Mouse (Mus musculus) lung, embryonic 16.5 days (tissue): Measurements from ENCODE around the gene Zbp1. TPM values are rescaled to one million over a fixed set of nuclear protein-coding genes. Genes with fewer than 3 reads are reported as not detected.

Experiments used
- ATAC-seq: fragments of 200-750 bp; cut with Nextera tagmentation; 2 replicates; pipeline ENCODE4 v1.8.0; 2017; ENCODE audit warnings: low read depth, mild to moderate bottlenecking, moderate library complexity
- H3K27ac ChIP-seq: fragments of 300-500 bp; sonication (generic); 2 replicates; pipeline ENCODE4 v1.5.1; 2014; ENCODE audit warnings: mild to moderate bottlenecking, control low read depth, low read length
- H3K27me3 ChIP-seq: fragments of 300-500 bp; sonication (generic); 2 replicates; pipeline ENCODE4 v1.6.1; 2014; ENCODE audit warnings: low read depth, low read length, mixed read lengths; ENCODE audit not compliant: control insufficient read depth, insufficient read depth
- H3K36me3 ChIP-seq: fragments of 300-500 bp; sonication (generic); 2 replicates; pipeline ENCODE4 v1.6.1; 2014; ENCODE audit warnings: low read length; ENCODE audit not compliant: control insufficient read depth, insufficient read depth
- H3K4me1 ChIP-seq: fragments of 300-500 bp; sonication (generic); replicated peaks from 2 replicates; pipeline ENCODE4 v1.6.1; 2014; ENCODE audit warnings: low read length, mixed read lengths; ENCODE audit not compliant: control insufficient read depth, insufficient read depth
- H3K4me2 ChIP-seq: fragments of 300-500 bp; sonication (generic); 2 replicates; pipeline ENCODE4 v1.6.1; 2014; ENCODE audit warnings: low read depth, low read length, control low read depth
- H3K4me3 ChIP-seq: fragments of 300-500 bp; sonication (generic); 2 replicates; pipeline ENCODE4 v1.5.1; 2014; ENCODE audit warnings: mild to moderate bottlenecking, low read length, control low read depth
- H3K9ac ChIP-seq: fragments of 300-500 bp; sonication (generic); 2 replicates; pipeline ENCODE4 v1.6.1; 2014; ENCODE audit warnings: low read length, control low read depth
- H3K9me3 ChIP-seq: fragments of 300-500 bp; sonication (generic); 2 replicates; pipeline ENCODE4 v1.6.1; 2016; ENCODE audit warnings: low read length; ENCODE audit not compliant: control insufficient read depth
- WGBS: fragments of 180-500 bp; shearing (Covaris S2); extraction: QIAGEN DNeasy Blood & Tissue Kit; methylation state at CpG from one replicate; pipeline ENCODE4 v1.1.7; 2014; 5-methylcytosine and 5-hydroxymethylcytosine counted together
- polyA plus RNA-seq: library from polyadenylated mRNA; unstranded; fragments of >200 nt; fragmentation: Nextera tagmentation; extraction: Ambion mirVana; gene quantifications from 2 replicates; pipeline ENCODE4 v1.2.1, GENCODE M21; 2015

Zbp1 gene
- polyA plus RNA-seq, 1 experiment from 2014 or later: 0.55 TPM

DNA sequence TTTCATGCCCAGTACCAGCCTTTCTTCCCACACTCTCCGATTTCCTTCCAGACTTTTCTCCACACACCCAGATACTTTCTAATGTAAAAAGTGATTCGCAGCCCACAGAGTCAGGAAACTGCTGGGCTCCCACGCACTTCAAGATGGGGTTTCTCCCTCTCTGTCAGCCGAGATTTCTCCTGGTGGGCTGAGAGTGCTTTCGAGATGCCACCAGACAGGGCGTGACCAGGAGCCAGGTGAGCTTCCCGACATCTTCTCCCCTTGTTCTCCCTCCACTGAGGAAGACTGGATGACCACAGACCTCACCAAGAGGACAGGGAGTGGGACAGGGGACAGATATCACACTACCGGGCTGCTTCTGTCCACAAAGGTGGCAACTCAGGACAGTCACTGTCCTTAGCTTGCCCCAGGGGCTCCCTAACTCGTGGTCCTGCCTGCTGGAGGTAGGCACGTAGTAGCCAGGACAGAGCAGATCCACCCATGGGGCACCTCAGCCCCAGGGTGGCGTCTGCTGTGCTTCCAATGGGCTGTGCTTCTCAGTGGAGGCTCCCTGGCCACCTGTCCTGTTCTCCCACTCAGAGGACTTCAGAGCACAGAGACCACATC is 34.1 kb downstream of the Zbp1 start:
- peaks cover 4% of the 10 kb centered on the region for H3K27me3 ChIP-seq
- H3K9me3 ChIP-seq: no peaks in the 10 kb centered on the region

DNA sequence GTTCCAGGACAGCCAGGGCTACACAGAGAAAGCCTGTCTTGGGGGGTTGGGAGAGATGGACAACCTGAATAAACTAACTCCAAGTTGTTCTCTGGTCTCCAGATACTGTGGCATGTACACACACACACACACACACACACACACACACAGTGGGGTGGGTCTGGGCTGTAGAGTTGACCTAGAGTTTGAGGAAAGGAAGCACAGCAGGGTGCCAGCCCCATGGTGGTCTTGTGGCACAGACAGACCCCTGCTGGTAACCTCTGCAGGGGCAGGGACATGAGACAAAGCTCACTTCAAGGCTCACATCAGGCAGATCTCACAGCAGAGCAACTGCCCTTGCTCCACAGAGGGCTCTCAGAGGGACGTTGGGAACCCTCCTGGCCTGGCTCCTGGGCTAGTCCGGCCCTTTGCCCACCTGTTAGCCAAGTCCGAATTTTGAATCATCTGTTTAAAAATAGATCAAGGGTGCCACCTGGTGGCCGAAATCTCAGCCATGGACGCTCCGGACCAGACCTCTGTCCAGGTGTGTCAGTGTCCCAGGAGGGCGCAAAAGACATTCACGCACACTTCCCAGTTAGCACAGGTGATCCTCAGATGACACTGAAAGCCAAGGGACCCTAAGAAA is 34.8 kb downstream of the Zbp1 start:
- WGBS: 7% methylated on average over 8 of the region's 8 CpGs

More for the DNA sequence above, 34.1 kb downstream of the Zbp1 start:
- Histone ChIP-seq H3K4me1 (no peaks in the 10 kb centered on the region), H3K36me3 (no peaks in the 10 kb centered on the region), H3K4me2 (no peak overlapping the region), H3K9ac (no peak overlapping the region), H3K27ac (no peak overlapping the region), H3K4me3 (no peak overlapping the region)
- no peak for ATAC-seq
- 48% methylated on average over 11 of the region's 11 CpGs for WGBS

DNA sequence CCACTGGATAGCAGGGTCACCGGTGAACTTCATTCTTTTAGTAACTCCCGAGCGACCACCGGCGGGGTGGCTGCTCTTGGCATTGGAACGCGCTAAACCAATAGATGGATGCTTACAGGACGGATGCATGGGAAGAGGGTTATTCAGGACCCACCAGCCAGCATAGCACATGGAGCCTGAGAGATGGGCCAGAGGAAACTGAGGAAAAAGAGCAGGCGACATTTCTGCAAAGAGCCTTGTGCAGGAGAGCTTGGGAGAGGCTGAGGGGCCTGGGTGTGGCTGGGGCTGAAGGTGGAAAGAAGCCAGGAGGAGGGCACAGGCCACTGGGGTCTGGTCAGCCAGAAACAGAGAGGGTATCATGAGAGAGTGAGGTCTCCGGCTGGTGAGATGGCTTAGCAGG is 35.4 kb downstream of the Zbp1 start:
- H3K4me1 ChIP-seq: no peaks in the 10 kb centered on the region
- no peak overlapping the region for H3K4me2 ChIP-seq
- no peak overlapping the region for H3K27ac ChIP-seq
- no peak overlapping the region for H3K4me3 ChIP-seq
- no peak overlapping the region for H3K9ac ChIP-seq
- 92% methylated on average over 10 of the region's 10 CpGs for WGBS
- no peaks in the 10 kb centered on the region for H3K9me3 ChIP-seq
- no peaks in the 10 kb centered on the region for H3K36me3 ChIP-seq
- no peak for ATAC-seq
- H3K27me3 ChIP-seq: peaks cover 4% of the 10 kb centered on the region

More for the DNA sequence above, 34.8 kb downstream of the Zbp1 start:
- Histone ChIP-seq H3K9me3 (no peaks in the 10 kb centered on the region), H3K27me3 (peaks cover 4% of the 10 kb centered on the region), H3K4me1 (no peaks in the 10 kb centered on the region), H3K9ac (no peak overlapping the region), H3K4me2 (no peak overlapping the region), H3K27ac (no peak overlapping the region), H3K4me3 (no peak overlapping the region), H3K36me3 (no peaks in the 10 kb centered on the region)
- ATAC-seq: no peak

DNA sequence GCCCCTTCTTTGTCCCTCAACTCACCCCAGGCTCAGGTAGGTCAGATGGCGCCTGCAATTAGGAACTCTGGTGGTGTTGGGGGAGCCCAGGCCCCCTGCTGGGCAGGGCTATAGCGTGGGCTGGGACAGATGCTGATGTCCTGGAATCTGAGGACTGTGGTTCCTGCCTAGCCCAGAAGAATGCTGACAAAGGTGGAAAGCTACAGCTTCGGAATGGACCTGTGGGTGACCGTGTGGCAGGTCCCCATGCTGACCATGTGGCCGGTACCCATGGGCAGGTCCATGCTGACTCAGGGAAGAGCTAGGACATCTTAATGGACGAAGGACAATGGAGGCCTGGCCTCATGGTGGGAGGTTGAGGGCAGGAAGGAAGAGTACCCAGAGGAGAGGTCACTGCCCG is 35.9 kb downstream of the Zbp1 start:
- Histone ChIP-seq H3K4me2 (no peak overlapping the region), H3K9me3 (no peaks in the 10 kb centered on the region), H3K27me3 (peaks cover 4% of the 10 kb centered on the region), H3K4me1 (no peaks in the 10 kb centered on the region), H3K4me3 (no peak overlapping the region), H3K36me3 (no peaks in the 10 kb centered on the region), H3K27ac (no peak overlapping the region), H3K9ac (no peak overlapping the region)
- ATAC-seq: no peak
- WGBS: 79% methylated on average over 7 of the region's 7 CpGs

DNA sequence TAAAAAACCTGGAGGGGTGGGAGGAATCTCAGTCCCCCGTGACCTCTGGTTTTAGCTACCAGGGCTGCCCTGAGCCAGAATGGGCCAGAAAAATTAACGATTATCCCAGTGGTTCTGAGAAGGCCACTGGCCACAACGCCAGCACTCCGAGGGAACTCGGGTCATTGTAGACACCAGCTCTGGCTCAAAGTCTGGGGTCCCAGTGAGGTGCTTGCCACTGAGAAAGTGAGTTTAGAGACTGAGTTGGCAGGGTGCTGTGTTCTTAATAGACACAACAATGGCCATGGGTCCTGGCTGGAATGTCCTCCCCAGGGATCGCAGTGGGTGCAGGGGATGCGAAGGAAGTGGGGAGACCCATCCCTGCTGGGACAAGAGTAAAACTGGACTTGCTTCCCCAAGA is 36.8 kb downstream of the Zbp1 start:
- Histone ChIP-seq H3K27ac (no peak overlapping the region), H3K4me3 (no peak overlapping the region), H3K36me3 (no peaks in the 10 kb centered on the region), H3K9me3 (no peaks in the 10 kb centered on the region), H3K27me3 (peaks cover 4% of the 10 kb centered on the region), H3K4me1 (no peaks in the 10 kb centered on the region), H3K4me2 (no peak overlapping the region), H3K9ac (no peak overlapping the region)
- no peak for ATAC-seq
- WGBS: 88% methylated on average over 7 of the region's 7 CpGs

DNA sequence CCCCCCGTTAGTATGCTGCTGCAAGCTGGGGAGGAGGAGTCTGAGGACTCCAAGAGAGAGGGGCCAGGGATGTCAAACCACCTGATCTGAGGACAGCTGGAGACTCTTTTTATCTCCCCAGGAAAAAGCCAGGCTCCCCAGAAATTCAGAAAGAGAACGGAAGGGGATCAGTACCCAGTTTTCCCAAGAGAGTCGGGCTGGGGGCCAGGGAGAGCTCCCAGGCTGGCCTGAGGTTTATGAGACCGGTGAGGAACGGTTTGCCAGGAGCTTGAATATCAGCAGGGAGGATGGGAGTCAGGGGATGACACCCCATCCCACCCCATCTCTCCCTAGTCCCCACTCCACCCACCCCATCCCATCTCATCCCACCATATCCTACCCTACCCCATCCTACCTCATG is 37.2 kb downstream of the Zbp1 start:
- Histone ChIP-seq H3K4me1 (no peaks in the 10 kb centered on the region), H3K4me3 (no peak overlapping the region), H3K36me3 (no peaks in the 10 kb centered on the region), H3K9me3 (no peaks in the 10 kb centered on the region), H3K9ac (no peak overlapping the region), H3K4me2 (no peak overlapping the region), H3K27ac (no peak overlapping the region), H3K27me3 (peaks cover 4% of the 10 kb centered on the region)
- 49% methylated on average over 5 of the region's 5 CpGs for WGBS
- no peak for ATAC-seq

DNA sequence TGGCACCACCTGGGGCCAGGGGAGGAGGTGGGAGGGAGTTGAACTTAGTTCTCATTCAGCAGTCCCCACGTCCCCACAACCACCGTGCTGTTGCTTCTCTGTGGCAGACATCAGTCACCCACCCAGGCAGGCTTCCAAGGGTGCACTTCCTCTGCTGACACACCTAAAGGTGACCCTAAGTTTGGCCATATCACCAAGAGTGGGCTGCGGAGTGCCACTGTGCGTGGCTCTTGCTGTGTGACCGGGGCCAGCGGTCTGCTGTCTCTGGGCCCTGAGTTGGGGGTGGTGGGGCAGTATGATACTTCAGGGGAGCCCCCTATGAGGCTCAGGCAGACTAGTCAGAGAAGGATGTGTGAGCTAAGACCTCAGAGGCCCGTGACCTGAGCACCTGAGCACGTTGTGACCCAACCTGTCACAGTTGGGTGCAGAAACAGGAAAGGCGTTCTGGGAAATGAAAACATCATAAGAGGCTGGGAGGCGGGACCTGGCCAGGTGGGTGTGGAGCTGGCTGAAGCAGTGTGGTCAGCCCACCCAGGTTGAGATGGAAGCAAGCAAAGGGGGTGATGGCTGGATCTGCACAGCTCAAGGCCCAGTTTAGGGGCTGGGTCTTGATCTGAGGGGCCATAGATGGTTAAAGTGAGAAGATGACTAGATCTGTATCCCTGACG is 37.9 kb downstream of the Zbp1 start:
- Histone ChIP-seq H3K27me3 (peaks cover 4% of the 10 kb centered on the region), H3K27ac (no peak overlapping the region), H3K4me3 (no peak overlapping the region), H3K4me2 (no peak overlapping the region), H3K4me1 (no peaks in the 10 kb centered on the region), H3K9ac (no peak overlapping the region), H3K9me3 (no peaks in the 10 kb centered on the region), H3K36me3 (no peaks in the 10 kb centered on the region)
- WGBS: 62% methylated on average over 11 of the region's 11 CpGs
- no peak for ATAC-seq

DNA sequence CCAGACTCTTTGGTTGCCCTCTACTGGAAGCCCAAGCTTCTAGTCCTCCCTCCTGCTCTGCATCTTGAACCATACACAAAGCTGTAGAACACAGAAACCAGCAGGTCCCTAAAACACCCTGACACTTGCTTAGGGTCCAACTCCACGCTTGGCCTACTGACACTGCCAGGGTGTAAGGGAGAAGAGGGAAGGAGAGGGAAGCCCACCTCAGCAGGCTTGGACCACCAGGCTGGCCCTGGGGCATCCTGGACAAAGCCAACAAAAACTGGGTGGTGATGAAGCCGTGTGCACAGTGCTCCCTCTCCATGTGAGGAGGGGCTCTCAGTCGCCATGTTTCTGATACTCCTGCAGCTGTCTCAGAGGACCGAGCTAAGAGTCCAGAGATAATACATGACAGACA is 38.7 kb downstream of the Zbp1 start:
- Histone ChIP-seq H3K4me3 (no peak overlapping the region), H3K4me1 (no peaks in the 10 kb centered on the region), H3K27me3 (peaks cover 4% of the 10 kb centered on the region), H3K9me3 (no peaks in the 10 kb centered on the region), H3K9ac (no peak overlapping the region), H3K36me3 (no peaks in the 10 kb centered on the region), H3K27ac (no peak overlapping the region), H3K4me2 (no peak overlapping the region)
- whole genome bisulfite sequencing: 66% methylated on average over 4 of the region's 4 CpGs
- no peak for ATAC-seq

DNA sequence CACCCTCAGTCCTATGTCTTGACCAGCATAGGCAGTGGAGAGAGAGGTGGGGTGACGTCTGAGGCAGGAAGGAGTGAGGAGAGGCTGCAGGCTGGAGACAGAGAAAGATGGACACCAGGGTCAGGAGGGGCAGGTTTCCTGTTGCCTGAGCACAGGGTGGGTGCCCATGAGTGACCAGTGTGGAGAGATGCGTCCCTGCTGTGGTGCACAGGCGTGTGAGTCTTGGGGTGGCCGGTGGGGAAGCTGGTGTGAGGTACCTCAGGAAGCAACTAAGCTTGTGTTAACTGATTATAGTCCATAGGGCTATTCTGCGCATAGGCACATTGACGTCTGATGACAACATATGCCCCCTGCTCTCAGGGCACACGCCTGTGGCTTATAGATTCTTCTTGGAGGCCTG is 39.7 kb downstream of the Zbp1 start:
- Histone ChIP-seq H3K4me3 (no peak overlapping the region), H3K4me1 (peaks cover 4% of the 10 kb centered on the region), H3K36me3 (no peaks in the 10 kb centered on the region), H3K9ac (no peak overlapping the region), H3K27ac (no peak overlapping the region), H3K27me3 (no peaks in the 10 kb centered on the region), H3K9me3 (no peaks in the 10 kb centered on the region), H3K4me2 (no peak overlapping the region)
- 67% methylated on average over 7 of the region's 7 CpGs for WGBS
- no peak for ATAC-seq
